In the genomic region with DNA sequence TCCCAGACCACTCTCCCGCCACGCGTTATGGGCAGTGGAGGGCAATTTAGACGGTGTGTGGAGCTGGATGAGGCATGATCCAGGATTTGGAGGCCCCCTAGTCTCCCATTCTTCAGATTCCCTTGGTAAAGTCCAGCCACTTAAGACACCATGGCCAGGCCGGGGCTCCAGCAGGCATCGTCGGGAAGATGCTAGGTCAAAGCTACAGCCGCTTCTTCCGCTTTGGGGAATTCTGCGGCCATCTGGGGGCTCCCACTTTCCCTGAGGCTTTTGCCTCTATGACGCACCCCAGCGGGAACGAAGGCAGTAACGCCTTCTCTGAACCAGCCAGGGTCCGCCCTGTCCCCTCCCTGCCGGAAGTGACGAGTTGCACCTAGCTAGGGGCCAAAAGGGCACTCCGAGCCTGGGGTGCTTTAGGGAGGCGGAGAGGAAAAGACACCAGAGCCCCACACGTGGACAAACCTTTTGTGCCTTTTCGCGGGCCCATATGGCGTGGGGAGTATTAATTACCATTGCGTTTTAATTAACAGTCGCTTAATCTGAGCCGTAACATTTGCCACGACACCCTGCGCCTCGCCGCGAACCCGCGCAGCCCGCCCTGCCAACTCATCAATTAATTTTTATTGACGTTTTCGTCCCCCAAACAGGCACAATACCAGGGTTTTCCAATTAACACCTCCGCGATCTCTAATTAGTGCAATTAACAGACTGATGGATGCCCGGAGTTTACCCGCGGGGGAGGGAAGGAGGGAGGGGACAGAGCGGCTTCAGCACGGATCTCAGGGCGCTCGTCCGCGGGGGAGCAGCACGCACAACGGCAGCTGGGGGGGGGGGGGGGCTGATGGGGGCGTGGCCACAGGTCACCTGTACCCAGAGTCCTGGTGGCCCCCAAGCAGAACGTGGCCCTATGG, we compare ENCODE assay signal across 8 mouse cellular contexts. TPM values are rescaled to one million over a fixed set of nuclear protein-coding genes. Genes with fewer than 3 reads are reported as not detected.
DNase-seq lines count a peak whose midpoint lies in the region; ATAC-seq and TF ChIP-seq lines count a peak whose summit lies in the region.

No protein-coding gene starts in this region.

- no peak for ATAC-seq in embryonic facial prominence, embryonic 12.5 days (ENCODE audit: insufficient number of reproducible peaks, insufficient read depth, low FRiP score, low TSS enrichment)
- peak; percentile 77 for ATAC-seq in heart, embryonic 12.5 days (ENCODE audit: insufficient number of reproducible peaks, low FRiP score)
- ATAC-seq in kidney, embryonic 14.5 days (ENCODE audit: low FRiP score, low TSS enrichment): 0 out of 2 replicates have a peak, but pooled peaks have one; percentile 36
- ATAC-seq in lung, postnatal 0 days: peak; percentile 54

- no peaks in the 10 kb centered on the region for H3K27me3 ChIP-seq in embryonic facial prominence, embryonic 12.5 days
- H3K27me3 ChIP-seq in heart, embryonic 12.5 days (replicated peaks): no peaks in the 10 kb centered on the region
- no peaks in the 10 kb centered on the region for H3K27me3 ChIP-seq in kidney, embryonic 14.5 days (ENCODE audit: control insufficient read depth, insufficient read depth, low read length)
- H3K27me3 ChIP-seq in lung, postnatal 0 days (replicated peaks; ENCODE audit: insufficient read depth, low read length): no peaks in the 10 kb centered on the region

- H3K9ac ChIP-seq in embryonic facial prominence, embryonic 12.5 days: peak overlapping the region; percentile 24; the same call in 1 of the 2 replicates
- peak overlapping the region; percentile 57 for H3K9ac ChIP-seq in heart, embryonic 12.5 days
- H3K9ac ChIP-seq in kidney, embryonic 14.5 days (ENCODE audit: low read depth, low read length): peak overlapping the region; percentile 32; the same call in 1 of the 2 replicates
- no peak overlapping the region for H3K9ac ChIP-seq in lung, postnatal 0 days (replicated peaks; ENCODE audit: low read depth)

- H3K4me3 ChIP-seq in embryonic facial prominence, embryonic 12.5 days: peak overlapping the region; percentile 24
- peak overlapping the region; percentile 51 for H3K4me3 ChIP-seq in heart, embryonic 12.5 days
- peak overlapping the region; percentile 29 for H3K4me3 ChIP-seq in kidney, embryonic 14.5 days (ENCODE audit: low read length)
- peak overlapping the region; percentile 22 for H3K4me3 ChIP-seq in lung, postnatal 0 days (ENCODE audit: low read depth, low read length)

- 12% methylated on average over 51 of the region's 51 CpGs for WGBS in embryonic facial prominence, embryonic 12.5 days
- 14% methylated on average over 51 of the region's 51 CpGs for WGBS in heart, embryonic 12.5 days
- WGBS in kidney, embryonic 14.5 days: 10% methylated on average over 50 of the region's 51 CpGs
- WGBS in lung, postnatal 0 days: 29% methylated on average over 49 of the region's 51 CpGs

- H3K9me3 ChIP-seq in embryonic facial prominence, embryonic 12.5 days: no peaks in the 10 kb centered on the region
- no peaks in the 10 kb centered on the region for H3K9me3 ChIP-seq in heart, embryonic 12.5 days (replicated peaks)
- no peaks in the 10 kb centered on the region for H3K9me3 ChIP-seq in kidney, embryonic 14.5 days (ENCODE audit: control insufficient read depth, low read length)
- no peaks in the 10 kb centered on the region for H3K9me3 ChIP-seq in lung, postnatal 0 days (ENCODE audit: low read length)

- 0 out of 2 replicates have a peak, but pooled peaks cover 3% of the 10 kb centered on the region for H3K36me3 ChIP-seq in embryonic facial prominence, embryonic 12.5 days
- H3K36me3 ChIP-seq in heart, embryonic 12.5 days: peaks cover 6% of the 10 kb centered on the region; the same call in 1 of the 2 replicates
- H3K36me3 ChIP-seq in kidney, embryonic 14.5 days (ENCODE audit: control insufficient read depth, insufficient read depth, low read length): no peaks in the 10 kb centered on the region; the same call in 1 of the 2 replicates
- no peaks in the 10 kb centered on the region for H3K36me3 ChIP-seq in lung, postnatal 0 days (ENCODE audit: insufficient read depth, low read length)

- TF ChIP-seq EP300 in lung, postnatal 0 days (IDR thresholded peaks at IDR 0.05): no peak

- H3K4me1 ChIP-seq in embryonic facial prominence, embryonic 12.5 days: peaks cover 71% of the 10 kb centered on the region
- H3K4me1 ChIP-seq in heart, embryonic 12.5 days (replicated peaks): peaks cover 51% of the 10 kb centered on the region
- H3K4me1 ChIP-seq in kidney, embryonic 14.5 days (ENCODE audit: control insufficient read depth, insufficient read depth, low read length): peaks cover 41% of the 10 kb centered on the region
- no peaks in the 10 kb centered on the region for H3K4me1 ChIP-seq in lung, postnatal 0 days (ENCODE audit: insufficient read depth, low read depth, low read length)

- 0 out of 2 replicates have a peak, but pooled peaks have one; percentile 13 for TF ChIP-seq CTCF in lung, postnatal 0 days (IDR thresholded peaks at IDR 0.05)

- no peak overlapping the region; the same call in 1 of the 2 replicates for H3K27ac ChIP-seq in embryonic facial prominence, embryonic 12.5 days
- H3K27ac ChIP-seq in heart, embryonic 12.5 days (ENCODE audit: poor library complexity, severe bottlenecking): no peak overlapping the region
- H3K27ac ChIP-seq in kidney, embryonic 14.5 days (ENCODE audit: low read depth, low read length): no peak overlapping the region
- H3K27ac ChIP-seq in lung, postnatal 0 days (ENCODE audit: low read length): no peak overlapping the region

- DNase-seq in A20 (ENCODE audit: low read depth, low spot score): peak; percentile 87
- DNase-seq in adrenal gland, adult 2 months: peak; percentile 81
- peak; percentile 46 for DNase-seq in lung, postnatal 0 days (ENCODE audit: low spot score)
- peak; percentile 65 for DNase-seq in skeletal muscle tissue, adult 2 months (ENCODE audit: low read depth, low spot score)
- no peak for DNase-seq in ovary, adult 18-20 months (ENCODE audit: low spot score)

- H3K4me2 ChIP-seq in embryonic facial prominence, embryonic 12.5 days (replicated peaks): peak overlapping the region; percentile 50
- H3K4me2 ChIP-seq in heart, embryonic 12.5 days: peak overlapping the region; percentile 85
- peak overlapping the region; percentile 65 for H3K4me2 ChIP-seq in kidney, embryonic 14.5 days (replicated peaks; ENCODE audit: low read depth, low read length)
- H3K4me2 ChIP-seq in lung, postnatal 0 days (replicated peaks; ENCODE audit: low read depth, low read length): peak overlapping the region; percentile 53

RNA-seq across cellular contexts. Expression of a gene that starts 15.1 kb away (rescaled TPM):
- total RNA-seq in adrenal gland, adult 2 months (2021): 10 to 100 TPM; 21.8 to 25.3 TPM
- 61.2 and 76.5 TPM in 2 replicates for polyA plus RNA-seq in adrenal gland, adult 2 months (2012; rRNA removed)
- 51.0 and 52.4 TPM in 2 replicates for polyA plus RNA-seq in embryonic facial prominence, embryonic 12.5 days (2016; fragmentation: Nextera tagmentation; extraction: Ambion mirVana)
- polyA plus RNA-seq in heart, embryonic 12.5 days (2016; fragmentation: Nextera tagmentation; extraction: Ambion mirVana): 20.7 and 22.5 TPM in 2 replicates
- polyA plus RNA-seq in kidney, embryonic 14.5 days (2014; fragmentation: Nextera tagmentation; extraction: Ambion mirVana): 23.9 and 25.4 TPM in 2 replicates
- 10.2 and 14.3 TPM in 2 replicates for polyA plus RNA-seq in lung, postnatal 0 days (2015; fragmentation: Nextera tagmentation; extraction: Ambion mirVana)
